Mouse (Mus musculus) spleen, adult 2 months (tissue): ENCODE measurements around the gene Larp7.

Experiments used
- CTCF ChIP-seq: fragments of 200-500 bp; IDR thresholded peaks from 2 replicates; pipeline ENCODE4 v1.5.1; 2011; ENCODE audit warnings: mild to moderate bottlenecking, inconsistent platforms; ENCODE audit not compliant: insufficient read depth, insufficient read length, insufficient replicate concordance; ENCODE audit errors: extremely low read depth
- POLR2A ChIP-seq: fragments of 200-500 bp; IDR thresholded peaks from 2 replicates; pipeline ENCODE4 v1.6.1; 2011; ENCODE audit warnings: low read depth, low read length, inconsistent platforms

DNA sequence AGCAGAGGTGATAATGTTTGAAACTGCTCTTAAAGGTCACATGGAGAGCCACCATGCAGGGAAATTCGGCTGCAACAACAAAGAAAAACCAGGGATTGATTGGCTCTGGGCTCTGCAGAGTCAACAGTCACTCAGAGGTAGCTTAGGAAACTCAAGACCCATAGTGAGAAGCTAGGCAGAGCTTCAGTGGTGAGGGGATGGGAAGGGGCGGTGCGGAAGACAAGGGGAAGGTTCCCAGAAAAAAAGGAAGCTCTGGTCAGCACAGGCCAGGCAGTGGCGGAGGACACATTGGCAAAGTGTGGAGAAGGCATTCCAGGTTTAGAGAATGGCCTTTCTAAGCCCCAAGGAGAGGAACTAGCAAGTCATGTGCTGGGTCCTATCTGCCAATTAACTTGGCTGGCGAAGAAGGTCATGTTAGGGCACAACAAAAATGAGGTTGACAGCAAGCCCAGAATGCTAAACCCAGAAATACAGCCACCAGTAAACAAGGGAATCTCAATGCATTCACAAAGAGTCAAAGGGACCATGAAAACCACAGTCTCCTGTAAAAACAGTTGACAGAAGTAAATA is 25.6 kb downstream of the Larp7 start:
- no peak for TF ChIP-seq CTCF
- TF ChIP-seq POLR2A, result no peak
